Mouse (Mus musculus): ENCODE data around the gene Olfr800. TPM values are rescaled to one million over a fixed set of nuclear protein-coding genes. Genes with fewer than 3 reads are reported as not detected.

Olfr800 gene
- polyA plus RNA-seq (2012; fragmentation: generic; extraction: Trizol), result not detected

- no peak within 1 kb of the TSS for H3K4me2 ChIP-seq (ENCODE audit: low read depth)
- no peak within 1 kb of the TSS for H3ac ChIP-seq (ENCODE audit: control insufficient read depth, insufficient read length)
- H3K36me3 ChIP-seq (ENCODE audit: control insufficient read depth, insufficient read depth), result no peaks in the 10 kb centered on the region
- H3K79me2 ChIP-seq (ENCODE audit: control insufficient read depth, insufficient read depth), result no peaks in the 10 kb centered on the region
- no peak within 1 kb of the TSS for H3K4me3 ChIP-seq
- TF ChIP-seq MYOD1 (IDR thresholded peaks at IDR 0.05; ENCODE audit: control insufficient read depth in 1 of 3, insufficient read length in 2 of 3, low read depth in 2 of 3), result no peak
- TF ChIP-seq E2F4 (IDR thresholded peaks at IDR 0.05; ENCODE audit: insufficient read depth), result no peak
- TF ChIP-seq POLR2A (IDR thresholded peaks at IDR 0.05; ENCODE audit: insufficient read length, low read depth), result no peak
- H3K27me3 ChIP-seq (ENCODE audit: control insufficient read depth, insufficient read depth, insufficient read length), result no peaks in the 10 kb centered on the region
These were observed at the start of gene Olfr800 for GRCm38 (mm10) chr10:129657394-129657793. Gene Olfr800 (plus strand): TSS chr10:129657694.

GRCm38 (mm10) chr10:129612470-129612869, 45.0 kb upstream of the Olfr800 start, which contains the start of gene Olfr796:
Gene Olfr796 (minus strand): TSS chr10:129612570.
- no peak for TF ChIP-seq USF1 (IDR thresholded peaks at IDR 0.05; ENCODE audit: low read depth)
- TF ChIP-seq MYOD1 (IDR thresholded peaks at IDR 0.05; ENCODE audit: control insufficient read depth in 1 of 3, insufficient read length in 2 of 3, low read depth in 2 of 3), result no peak
- TF ChIP-seq REST (IDR thresholded peaks at IDR 0.05; ENCODE audit: insufficient read depth, insufficient read length), result no peak
- no peak for TF ChIP-seq CEBPB (IDR thresholded peaks at IDR 0.05; ENCODE audit: insufficient read depth, poor library complexity, severe bottlenecking)
- TF ChIP-seq POLR2A (IDR thresholded peaks at IDR 0.05; ENCODE audit: insufficient read length, low read depth), result no peak
- TF ChIP-seq SRF (IDR thresholded peaks at IDR 0.05; ENCODE audit: control insufficient read depth, insufficient read length, low read depth), result no peak
- Histone ChIP-seq H3K79me2 (ENCODE audit: control insufficient read depth, insufficient read depth) (no peaks in the 10 kb centered on the region), H3ac (ENCODE audit: control insufficient read depth, insufficient read length) (no peak within 1 kb of the TSS), H3K4me2 (ENCODE audit: low read depth) (no peak within 1 kb of the TSS), H3K27me3 (ENCODE audit: control insufficient read depth, insufficient read depth, insufficient read length) (no peaks in the 10 kb centered on the region), H3K36me3 (ENCODE audit: control insufficient read depth, insufficient read depth) (no peaks in the 10 kb centered on the region), H3K4me3 (no peak within 1 kb of the TSS)

- Histone ChIP-seq H3K27me3 (ENCODE audit: control insufficient read depth, insufficient read depth, insufficient read length) (no peaks in the 10 kb centered on the region), H3ac (ENCODE audit: control insufficient read depth, insufficient read length) (no peak overlapping the region), H3K4me2 (ENCODE audit: low read depth) (no peak overlapping the region), H3K79me2 (ENCODE audit: control insufficient read depth, insufficient read depth) (no peaks in the 10 kb centered on the region), H3K4me3 (no peak overlapping the region), H3K36me3 (ENCODE audit: control insufficient read depth, insufficient read depth) (no peaks in the 10 kb centered on the region)
- TF ChIP-seq CEBPB (IDR thresholded peaks at IDR 0.05; ENCODE audit: insufficient read depth, poor library complexity, severe bottlenecking), result no peak
- no peak for TF ChIP-seq SRF (IDR thresholded peaks at IDR 0.05; ENCODE audit: control insufficient read depth, insufficient read length, low read depth)
- TF ChIP-seq MAX (IDR thresholded peaks at IDR 0.05; ENCODE audit: low read depth), result no peak
- no peak for TF ChIP-seq E2F4 (IDR thresholded peaks at IDR 0.05; ENCODE audit: insufficient read depth)
- TF ChIP-seq MYOG (IDR thresholded peaks at IDR 0.05; ENCODE audit: control insufficient read depth in 1 of 3, insufficient read depth in 1 of 3, insufficient read length in 2 of 3, low read depth in 2 of 3), result no peak
- TF ChIP-seq TCF3 (IDR thresholded peaks at IDR 0.05; ENCODE audit: insufficient read length, low read depth), result no peak
- no peak for TF ChIP-seq POLR2A (IDR thresholded peaks at IDR 0.05; ENCODE audit: insufficient read length, low read depth)
- no peak for TF ChIP-seq TCF12 (IDR thresholded peaks at IDR 0.05; ENCODE audit: insufficient read depth, poor library complexity, severe bottlenecking)
- TF ChIP-seq USF1 (IDR thresholded peaks at IDR 0.05; ENCODE audit: low read depth), result no peak
- TF ChIP-seq POLR2AphosphoS2 (IDR thresholded peaks at IDR 0.05; ENCODE audit: insufficient read length, low read depth), result no peak
- no peak for TF ChIP-seq MYOD1 (IDR thresholded peaks at IDR 0.05; ENCODE audit: control insufficient read depth in 1 of 3, insufficient read length in 2 of 3, low read depth in 2 of 3)
- no peak for TF ChIP-seq REST (IDR thresholded peaks at IDR 0.05; ENCODE audit: insufficient read depth, insufficient read length)
These were observed 35.8 kb upstream of the Olfr800 start for GRCm38 (mm10) chr10:129621724-129622123.

GRCm38 (mm10) chr10:129623251-129623650, 34.2 kb upstream of the Olfr800 start:
- no peak overlapping the region for H3ac ChIP-seq (ENCODE audit: control insufficient read depth, insufficient read length)
- H3K27me3 ChIP-seq (ENCODE audit: control insufficient read depth, insufficient read depth, insufficient read length), result no peaks in the 10 kb centered on the region
- H3K4me3 ChIP-seq, result no peak overlapping the region
- no peaks in the 10 kb centered on the region for H3K79me2 ChIP-seq (ENCODE audit: control insufficient read depth, insufficient read depth)
- no peak for TF ChIP-seq TCF3 (IDR thresholded peaks at IDR 0.05; ENCODE audit: insufficient read length, low read depth)
- no peak for TF ChIP-seq POLR2AphosphoS2 (IDR thresholded peaks at IDR 0.05; ENCODE audit: insufficient read length, low read depth)
- TF ChIP-seq CEBPB (IDR thresholded peaks at IDR 0.05; ENCODE audit: insufficient read depth, poor library complexity, severe bottlenecking), result no peak
- no peak for TF ChIP-seq SRF (IDR thresholded peaks at IDR 0.05; ENCODE audit: control insufficient read depth, insufficient read length, low read depth)
- TF ChIP-seq REST (IDR thresholded peaks at IDR 0.05; ENCODE audit: insufficient read depth, insufficient read length), result no peak
- TF ChIP-seq MAX (IDR thresholded peaks at IDR 0.05; ENCODE audit: low read depth), result no peak
- TF ChIP-seq MYOD1 (IDR thresholded peaks at IDR 0.05; ENCODE audit: control insufficient read depth in 1 of 3, insufficient read length in 2 of 3, low read depth in 2 of 3), result no peak
- no peak for TF ChIP-seq TCF12 (IDR thresholded peaks at IDR 0.05; ENCODE audit: insufficient read depth, poor library complexity, severe bottlenecking)
- no peak for TF ChIP-seq MYOG (IDR thresholded peaks at IDR 0.05; ENCODE audit: control insufficient read depth in 1 of 3, insufficient read depth in 1 of 3, insufficient read length in 2 of 3, low read depth in 2 of 3)
- TF ChIP-seq USF1 (IDR thresholded peaks at IDR 0.05; ENCODE audit: low read depth), result no peak
- no peak for TF ChIP-seq E2F4 (IDR thresholded peaks at IDR 0.05; ENCODE audit: insufficient read depth)
- no peak for TF ChIP-seq POLR2A (IDR thresholded peaks at IDR 0.05; ENCODE audit: insufficient read length, low read depth)
- no peak overlapping the region for H3K4me2 ChIP-seq (ENCODE audit: low read depth)
- H3K36me3 ChIP-seq (ENCODE audit: control insufficient read depth, insufficient read depth), result no peaks in the 10 kb centered on the region

GRCm38 (mm10) chr10:129627834-129628233, 29.7 kb upstream of the Olfr800 start, which contains the start of gene Olfr798:
Gene Olfr798 (minus strand): TSS chr10:129627934.
- H3K4me3 ChIP-seq, result no peak within 1 kb of the TSS
- H3K27me3 ChIP-seq (ENCODE audit: control insufficient read depth, insufficient read depth, insufficient read length), result no peaks in the 10 kb centered on the region
- H3K36me3 ChIP-seq (ENCODE audit: control insufficient read depth, insufficient read depth), result no peaks in the 10 kb centered on the region
- no peak for TF ChIP-seq TCF3 (IDR thresholded peaks at IDR 0.05; ENCODE audit: insufficient read length, low read depth)
- TF ChIP-seq POLR2AphosphoS2 (IDR thresholded peaks at IDR 0.05; ENCODE audit: insufficient read length, low read depth), result no peak
- no peak for TF ChIP-seq MYOD1 (IDR thresholded peaks at IDR 0.05; ENCODE audit: control insufficient read depth in 1 of 3, insufficient read length in 2 of 3, low read depth in 2 of 3)
- no peak for TF ChIP-seq E2F4 (IDR thresholded peaks at IDR 0.05; ENCODE audit: insufficient read depth)
- no peak for TF ChIP-seq USF1 (IDR thresholded peaks at IDR 0.05; ENCODE audit: low read depth)
- no peak for TF ChIP-seq SRF (IDR thresholded peaks at IDR 0.05; ENCODE audit: control insufficient read depth, insufficient read length, low read depth)
- no peak for TF ChIP-seq TCF12 (IDR thresholded peaks at IDR 0.05; ENCODE audit: insufficient read depth, poor library complexity, severe bottlenecking)
- no peak for TF ChIP-seq MAX (IDR thresholded peaks at IDR 0.05; ENCODE audit: low read depth)
- no peak for TF ChIP-seq REST (IDR thresholded peaks at IDR 0.05; ENCODE audit: insufficient read depth, insufficient read length)
- TF ChIP-seq CEBPB (IDR thresholded peaks at IDR 0.05; ENCODE audit: insufficient read depth, poor library complexity, severe bottlenecking), result no peak
- no peak for TF ChIP-seq MYOG (IDR thresholded peaks at IDR 0.05; ENCODE audit: control insufficient read depth in 1 of 3, insufficient read depth in 1 of 3, insufficient read length in 2 of 3, low read depth in 2 of 3)
- no peak within 1 kb of the TSS for H3K4me2 ChIP-seq (ENCODE audit: low read depth)
- no peak within 1 kb of the TSS for H3ac ChIP-seq (ENCODE audit: control insufficient read depth, insufficient read length)
- H3K79me2 ChIP-seq (ENCODE audit: control insufficient read depth, insufficient read depth), result no peaks in the 10 kb centered on the region

Measured in myocyte (in vitro differentiated cells).